Mouse (Mus musculus) left cerebral cortex, postnatal 25 days (tissue): ENCODE measurements around the gene Ggt1. TPM values are rescaled to one million over a fixed set of nuclear protein-coding genes. Genes with fewer than 3 reads are reported as not detected.
A peak's percentile ranks its signal among the peaks of the same experiment; 100 is the strongest.

ENCODE experiments used
- DNase-seq, 2 experiments: peaks; one replicate each; pipeline ENCODE4 v3.0.0; 2022; ENCODE audit warnings: low spot score in 2 of 2, mixed read lengths in 1 of 2
- intact Hi-C: fragments of 180-260 bp; cut with DNase I; formaldehyde crosslinking; loops from one replicate; pipeline ENCODE4 v1.15.1; 2025
- total RNA-seq, 2 experiments: library from RNA; stranded (reverse); gene quantifications; 2 replicates each; pipeline ENCODE4 v1.2.3; 2021

Gene Ggt1
- total RNA-seq, 2 experiments from 2014 or later = 2.2 to 4.2 TPM

- DNase-seq = no peak
- intact Hi-C loops = no loop called here
Measured at GRCm38 (mm10) chr10:75568029-75568428, 6.6 kb downstream of the Ggt1 start.

DNA sequence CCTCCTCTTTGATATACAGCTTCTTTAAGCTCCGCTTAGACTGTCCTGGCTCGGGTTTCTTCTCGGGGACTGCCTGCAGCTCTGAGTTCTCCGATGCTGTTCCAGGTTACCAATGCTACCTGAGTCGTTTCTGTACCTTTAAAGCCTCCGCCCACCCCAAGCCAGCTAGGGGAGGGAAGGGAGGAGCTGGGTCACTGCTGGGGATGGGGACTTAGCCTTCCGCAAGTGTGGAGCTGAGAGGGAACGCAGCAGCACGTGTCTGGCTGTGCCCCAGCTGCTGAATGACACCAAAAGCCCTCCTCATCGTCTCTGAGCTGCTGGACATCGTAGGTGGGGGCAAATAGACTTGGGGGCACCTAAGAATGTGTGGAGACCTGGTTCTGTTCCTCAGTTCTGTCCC, 7.0 kb downstream of the Ggt1 start:
- intact Hi-C loops = no loop called here
- no peak for DNase-seq

- no peak for DNase-seq
- intact Hi-C loops = no loop called here
Measured at GRCm38 (mm10) chr10:75568851-75569250, 7.4 kb downstream of the Ggt1 start.

DNA sequence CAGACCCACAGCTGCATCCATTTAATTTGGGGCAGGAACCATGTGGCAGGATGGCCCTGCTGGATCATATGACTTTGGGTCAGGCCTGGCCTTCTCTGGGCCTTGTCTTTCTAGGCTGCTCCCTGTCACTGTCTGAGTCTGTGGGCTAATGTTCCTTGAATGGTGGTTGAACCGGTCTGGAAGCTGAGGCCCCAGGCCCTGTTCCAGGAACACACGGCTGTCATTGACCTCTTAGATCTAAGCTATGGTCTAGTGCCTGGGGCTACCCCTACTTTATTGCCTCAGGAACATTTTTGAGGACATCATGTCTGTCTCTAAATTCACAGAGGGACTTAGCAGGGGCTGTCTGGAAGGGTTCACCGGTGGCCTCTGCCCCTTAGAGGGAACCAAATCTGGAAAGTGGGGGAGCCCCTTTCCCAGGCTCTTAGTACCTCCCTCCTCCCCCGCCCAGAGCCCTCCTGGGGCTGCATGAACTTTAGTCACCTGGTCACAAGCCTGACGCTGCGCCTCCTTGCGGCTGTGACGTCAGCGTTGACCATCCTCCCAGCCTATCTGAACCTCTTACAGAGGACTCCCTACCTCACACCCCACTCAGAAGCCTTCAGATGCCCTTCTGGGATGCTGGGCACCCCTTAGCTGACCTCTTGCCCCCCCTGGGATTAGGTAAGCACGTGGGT, 9.7 kb downstream of the Ggt1 start:
- DNase-seq = no peak
- intact Hi-C loops = no loop called here

DNA sequence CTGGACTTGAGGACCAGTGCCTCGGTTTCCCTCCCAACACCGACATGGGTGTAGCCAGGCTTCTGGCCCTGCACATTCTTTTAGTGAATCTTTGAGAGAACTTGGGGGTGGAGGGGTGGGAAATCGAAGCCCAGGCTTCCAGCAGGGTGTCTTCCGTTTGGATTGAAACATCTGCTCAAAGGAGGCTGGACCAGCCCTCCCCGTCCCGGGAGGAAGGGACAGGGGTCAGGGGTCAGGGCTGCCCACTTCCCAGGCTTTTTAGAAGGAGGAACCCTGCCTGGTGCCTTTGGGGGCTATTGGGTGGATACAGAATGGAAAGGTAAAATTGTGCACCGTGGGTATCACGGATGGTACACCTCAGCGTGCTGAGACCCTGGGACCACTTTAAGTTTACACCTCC, 10.5 kb downstream of the Ggt1 start:
- intact Hi-C loops = no loop called here

GRCm38 (mm10) chr10:75573181-75573580, 11.8 kb downstream of the Ggt1 start:
- no peak for DNase-seq
- intact Hi-C loops = no loop called here

More for the DNA sequence above, 10.5 kb downstream of the Ggt1 start:
- DNase-seq = no peak

DNA sequence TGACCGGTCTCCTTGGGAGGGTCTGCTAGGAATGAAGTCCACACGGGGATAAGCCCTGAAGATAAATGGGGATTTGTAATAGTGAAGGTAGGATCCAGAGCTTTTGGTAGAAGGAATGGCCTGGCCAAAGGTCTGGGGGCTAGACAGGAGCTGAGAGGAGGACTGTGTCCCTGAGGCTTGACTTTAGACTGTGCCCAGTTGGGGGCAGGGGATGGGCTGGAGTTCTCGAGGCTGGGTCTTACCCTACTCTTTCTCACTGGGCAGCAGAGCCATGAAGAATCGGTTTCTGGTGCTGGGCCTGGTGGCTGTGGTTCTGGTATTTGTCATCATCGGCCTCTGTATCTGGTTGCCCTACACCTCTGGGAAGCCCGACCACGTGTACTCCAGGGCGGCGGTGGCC, 12.6 kb downstream of the Ggt1 start:
- intact Hi-C loops = no loop called here

DNA sequence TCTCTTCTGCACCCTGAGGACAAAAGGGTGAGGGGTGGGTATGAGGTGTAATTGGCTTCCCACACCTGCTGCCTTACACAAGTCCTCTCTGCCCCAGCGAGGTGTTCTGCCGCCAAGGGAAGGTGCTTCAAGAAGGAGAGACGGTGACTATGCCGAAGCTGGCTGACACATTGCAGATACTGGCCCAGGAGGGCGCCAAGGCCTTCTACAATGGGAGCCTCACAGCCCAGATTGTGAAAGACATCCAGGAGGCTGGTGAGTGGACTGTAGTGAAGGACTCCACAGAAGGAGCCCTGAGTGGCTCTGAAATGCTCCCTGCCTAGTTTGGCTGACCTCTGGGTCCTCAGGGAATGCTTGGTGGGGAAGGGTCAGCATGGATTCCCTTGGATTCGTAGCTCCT, 17.7 kb downstream of the Ggt1 start:
- intact Hi-C loops = no loop called here
- no peak for DNase-seq

More for the DNA sequence above, 12.6 kb downstream of the Ggt1 start:
- no peak for DNase-seq

GRCm38 (mm10) chr10:75585876-75586552, 24.6 kb downstream of the Ggt1 start:
- peak; percentile 90 to 92 for DNase-seq
- intact Hi-C loops = loop anchor here (1.0 to 5.0 kb wide), 5 partner anchors 49 to 365 kb away; no protein-coding TSS in a partner anchor

DNA sequence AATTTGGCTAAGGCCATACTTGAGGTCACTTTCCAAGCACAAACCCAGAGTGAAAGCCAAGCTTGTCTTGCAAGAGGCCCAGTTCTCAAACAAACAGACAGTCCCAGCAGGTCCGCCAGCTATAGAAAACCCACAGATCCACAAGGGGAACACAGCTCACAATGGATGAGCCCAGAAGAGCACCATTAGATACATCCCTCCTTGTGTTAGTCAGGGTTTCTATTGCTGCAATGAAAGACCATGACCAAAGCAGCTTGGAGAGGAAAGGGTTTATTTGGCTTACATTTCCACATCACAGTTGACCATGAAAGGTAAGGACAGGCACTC, 25.1 kb downstream of the Ggt1 start:
- no peak for DNase-seq
- intact Hi-C loops = loop anchor here (1.0 to 5.0 kb wide), 5 partner anchors 49 to 364 kb away; no protein-coding TSS in a partner anchor

DNA sequence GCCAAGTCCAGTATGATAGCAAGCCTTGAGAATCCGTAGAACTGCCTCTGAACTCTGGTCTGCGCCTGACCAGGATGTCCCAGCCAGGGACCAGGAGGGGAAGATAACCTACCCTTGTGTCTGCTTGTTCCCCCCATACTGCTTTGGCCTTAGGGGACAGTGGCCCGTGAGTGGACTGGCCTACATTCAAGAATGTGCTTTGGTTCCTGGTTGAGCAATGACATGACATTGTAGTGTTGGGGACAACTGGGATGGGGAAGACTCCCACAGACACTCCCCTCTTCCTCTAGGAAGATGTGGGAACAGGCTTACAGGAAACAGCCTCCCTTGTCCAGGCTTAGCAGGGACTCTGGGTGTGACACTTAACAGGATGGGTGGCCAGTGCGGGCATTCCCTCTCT, 26.4 kb downstream of the Ggt1 start:
- intact Hi-C loops = loop anchor here (2.0 to 5.0 kb wide), 4 partner anchors 115 to 363 kb away; no protein-coding TSS in a partner anchor
- DNase-seq = no peak

DNA sequence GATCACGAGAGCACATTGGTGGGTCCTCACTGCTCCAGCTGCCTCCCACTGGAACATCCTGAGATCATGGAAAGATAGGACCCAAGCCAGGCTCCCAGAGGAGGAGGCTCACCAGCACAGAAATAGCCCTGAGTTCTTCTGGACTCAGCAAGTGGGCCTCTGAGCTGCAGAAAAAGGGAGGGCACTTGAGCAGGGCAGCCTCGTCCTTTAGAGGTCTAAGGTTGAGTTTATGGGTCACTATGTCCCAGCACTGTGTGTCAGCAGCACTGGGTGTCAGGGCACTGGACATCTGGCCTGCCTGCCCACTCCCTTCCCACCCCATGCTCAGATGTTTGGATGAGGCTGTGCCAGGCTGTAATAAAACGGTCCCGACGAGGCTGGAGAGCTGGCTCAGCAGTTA, 26.9 kb downstream of the Ggt1 start:
- DNase-seq = no peak
- intact Hi-C loops = loop anchor here (5.0 kb wide), 3 partner anchors 114 to 264 kb away; no protein-coding TSS in a partner anchor

GRCm38 (mm10) chr10:75589129-75589528, 27.7 kb downstream of the Ggt1 start, which contains the start of gene Ggt5:
Ggt5 (plus strand) TSS chr10:75589340.
- peak; percentile 23 to 30 for DNase-seq
- intact Hi-C loops = loop anchor here (5.0 kb wide), 3 partner anchors 113 to 263 kb away; no protein-coding TSS in a partner anchor

GRCm38 (mm10) chr10:75589651-75590050, 28.2 kb downstream of the Ggt1 start:
- no peak for DNase-seq
- intact Hi-C loops = loop anchor here (5.0 kb wide), 3 partner anchors 113 to 263 kb away; no protein-coding TSS in a partner anchor

DNA sequence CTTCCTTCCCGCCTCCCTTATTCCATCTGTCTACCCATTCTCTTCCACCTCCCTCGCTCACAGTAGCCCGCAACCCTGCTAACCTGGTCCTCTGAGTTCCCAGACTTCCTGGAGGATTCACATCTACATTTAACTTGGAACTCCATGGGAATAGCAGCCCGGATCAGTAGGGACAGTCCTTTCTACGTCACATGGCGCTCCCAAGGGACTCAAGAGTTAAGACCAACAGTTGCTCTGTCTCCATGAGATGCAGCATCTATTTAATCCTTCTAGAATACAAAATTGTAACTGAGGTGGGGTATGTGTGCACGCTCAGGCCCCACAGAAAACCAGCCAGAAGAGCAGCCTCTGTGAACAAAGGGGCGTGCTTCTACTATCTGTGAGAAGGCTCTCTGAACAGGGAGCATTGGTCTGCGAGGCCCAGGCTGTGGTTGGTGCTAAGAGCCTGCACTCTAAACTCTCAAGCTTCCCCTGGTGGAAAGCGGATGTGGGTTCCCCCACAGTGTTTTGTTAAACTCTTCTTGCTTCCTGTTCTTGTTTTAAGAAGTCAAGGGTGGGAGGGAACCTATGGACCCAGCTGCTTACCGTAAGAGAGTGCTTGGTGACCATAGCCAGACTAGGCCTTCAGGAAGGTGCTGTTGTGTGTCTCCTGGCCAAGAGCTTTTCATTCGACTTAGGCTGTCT, 29.9 kb downstream of the Ggt1 start:
- intact Hi-C loops = no loop called here
- DNase-seq = peak; percentile 20 to 39

GRCm38 (mm10) chr10:75592585-75592984, 31.2 kb downstream of the Ggt1 start:
- intact Hi-C loops = no loop called here
- no peak for DNase-seq

DNA sequence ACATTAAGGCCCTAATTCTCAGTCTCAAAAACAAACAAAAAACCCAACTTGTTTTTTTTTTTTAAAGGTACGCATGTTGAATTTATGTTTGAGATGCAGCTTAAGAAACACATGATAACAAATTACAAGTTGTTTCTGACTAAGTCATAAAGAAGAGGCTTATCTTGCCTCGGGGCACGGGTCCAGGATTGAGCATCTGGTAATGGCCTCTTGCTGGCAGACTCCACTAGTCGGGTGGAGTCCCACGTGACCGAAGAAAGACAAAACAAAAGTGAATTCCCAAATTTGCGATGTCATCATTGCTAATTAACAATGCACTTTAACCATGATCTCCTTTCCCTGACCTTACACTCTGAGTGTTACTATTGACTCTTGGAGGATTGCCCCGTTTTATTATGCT, 34.6 kb downstream of the Ggt1 start:
- DNase-seq = no peak
- intact Hi-C loops = no loop called here

DNA sequence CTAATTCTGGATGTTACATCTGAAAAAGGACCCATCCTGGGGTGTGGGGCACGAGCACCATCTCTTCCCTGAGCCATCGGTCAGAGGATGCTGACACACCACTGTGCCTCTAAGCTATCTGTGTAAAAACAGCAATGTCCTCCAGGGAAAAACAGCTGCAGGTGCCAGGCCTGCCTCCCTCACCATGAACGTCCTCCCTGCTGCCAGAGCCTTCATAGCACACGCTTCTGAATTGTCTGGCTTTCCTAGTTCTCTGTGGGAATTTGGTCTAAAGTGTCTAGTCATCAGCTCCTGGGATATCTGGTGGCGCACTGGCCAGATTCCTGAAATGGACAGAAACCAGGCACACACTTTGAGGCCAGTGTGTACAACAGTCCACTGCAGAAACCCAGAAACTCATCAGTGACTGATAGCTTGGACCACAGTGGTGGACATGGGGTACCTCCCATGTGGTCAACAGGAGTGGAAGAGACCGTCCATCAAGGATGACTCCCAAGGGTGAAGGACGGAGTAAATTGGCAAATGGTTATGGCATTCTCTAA, 38.9 kb downstream of the Ggt1 start:
- intact Hi-C loops = no loop called here
- no peak for DNase-seq

- DNase-seq = no peak
- intact Hi-C loops = no loop called here
Measured at GRCm38 (mm10) chr10:75605162-75605846, 43.9 kb downstream of the Ggt1 start.

DNA sequence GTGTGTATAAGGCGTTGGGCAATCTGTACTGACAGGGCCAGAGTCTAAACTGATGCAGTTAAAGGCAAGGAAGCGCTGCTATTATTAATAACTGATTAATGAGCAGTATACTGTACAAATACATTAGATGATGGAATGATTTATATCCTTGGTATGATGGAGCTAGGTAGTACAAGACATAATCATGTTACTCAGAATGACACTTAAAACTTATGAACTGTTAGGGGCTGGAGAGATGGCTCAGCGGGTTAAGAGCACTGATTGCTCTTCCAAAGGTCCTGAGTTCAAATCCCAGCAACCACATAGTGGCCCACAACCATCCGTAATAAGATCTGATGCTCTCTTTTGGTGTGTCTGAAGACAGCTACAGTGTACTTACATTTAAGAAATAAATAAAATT, 45.8 kb downstream of the Ggt1 start:
- intact Hi-C loops = no loop called here
- no peak for DNase-seq
